Mouse (Mus musculus): ENCODE data around the gene Gm38394. TPM values are rescaled to one million over a fixed set of nuclear protein-coding genes. Genes with fewer than 3 reads are reported as not detected.
A peak's percentile ranks its signal among the peaks of the same experiment; 100 is the strongest.

Gene Gm38394
- polyA plus RNA-seq, 1 experiment from 2014 or later = 4.7 TPM

GRCm38 (mm10) chr1:133660466-133661202 lies 484 bp downstream of the Gm38394 start, which contains the start of gene Zbed6:
Gene Zbed6 (minus strand): TSS chr1:133660885.
- peak within 1 kb of the TSS; percentile 92 for H3K4me2 ChIP-seq (replicated peaks)
- 1% methylated on average over 41 of the region's 41 CpGs for WGBS
- no peaks in the 10 kb centered on the region for H3K27me3 ChIP-seq (replicated peaks)
- peaks cover 42% of the 10 kb centered on the region for H3K4me1 ChIP-seq
- H3K36me3 ChIP-seq = peaks cover 22% of the 10 kb centered on the region; the same call in 1 of the 2 replicates
- H3K9me3 ChIP-seq = no peaks in the 10 kb centered on the region
- H3K27ac ChIP-seq = peak within 1 kb of the TSS; percentile 76
- peak within 1 kb of the TSS; percentile 91 for H3K9ac ChIP-seq
- peak within 1 kb of the TSS; percentile 87 for H3K4me3 ChIP-seq
- peak; percentile 84 for ATAC-seq (ENCODE audit: low FRiP score, low read depth)

- WGBS = 87% methylated on average over 3 of the region's 3 CpGs
- no peak overlapping the region for H3K4me3 ChIP-seq
- no peaks in the 10 kb centered on the region for H3K27me3 ChIP-seq (replicated peaks)
- H3K9me3 ChIP-seq = no peaks in the 10 kb centered on the region
- H3K36me3 ChIP-seq = peaks cover 22% of the 10 kb centered on the region; the same call in 1 of the 2 replicates
- H3K4me1 ChIP-seq = peaks cover 42% of the 10 kb centered on the region
- no peak for ATAC-seq (ENCODE audit: low FRiP score, low read depth)
- no peak overlapping the region for H3K9ac ChIP-seq
- H3K27ac ChIP-seq = no peak overlapping the region
- H3K4me2 ChIP-seq (replicated peaks) = peak overlapping the region; percentile 92
These were observed 2.2 kb downstream of the Gm38394 start for GRCm38 (mm10) chr1:133658878-133659277.

- Histone ChIP-seq H3K9me3 (no peaks in the 10 kb centered on the region), H3K27me3 (replicated peaks) (no peaks in the 10 kb centered on the region), H3K4me2 (replicated peaks) (no peak overlapping the region; the same call in 1 of the 2 replicates), H3K4me1 (peaks cover 42% of the 10 kb centered on the region), H3K36me3 (peaks cover 22% of the 10 kb centered on the region; the same call in 1 of the 2 replicates), H3K4me3 (no peak overlapping the region), H3K27ac (no peak overlapping the region), H3K9ac (0 out of 2 replicates have a peak overlapping the region, but pooled peaks have one; percentile 29)
- no peak for ATAC-seq (ENCODE audit: low FRiP score, low read depth)
- 44% methylated on average over 5 of the region's 5 CpGs for WGBS
These were observed 4.3 kb downstream of the Gm38394 start for GRCm38 (mm10) chr1:133656811-133657210.

- Histone ChIP-seq H3K36me3 (peaks cover 19% of the 10 kb centered on the region; the same call in 1 of the 2 replicates), H3K9me3 (no peaks in the 10 kb centered on the region), H3K27me3 (replicated peaks) (no peaks in the 10 kb centered on the region), H3K27ac (no peak overlapping the region), H3K4me3 (no peak overlapping the region), H3K4me1 (peaks cover 19% of the 10 kb centered on the region), H3K9ac (no peak overlapping the region), H3K4me2 (replicated peaks) (no peak overlapping the region)
- ATAC-seq (ENCODE audit: low FRiP score, low read depth) = no peak
- WGBS = 94% methylated on average over 1 of the region's 1 CpGs
These were observed 8.1 kb downstream of the Gm38394 start for GRCm38 (mm10) chr1:133653033-133653432.

GRCm38 (mm10) chr1:133650288-133651055 lies 10.6 kb downstream of the Gm38394 start:
- no peak overlapping the region for H3K27ac ChIP-seq
- no peak for ATAC-seq (ENCODE audit: low FRiP score, low read depth)
- no peak overlapping the region for H3K4me3 ChIP-seq
- H3K27me3 ChIP-seq (replicated peaks) = no peaks in the 10 kb centered on the region
- no peaks in the 10 kb centered on the region for H3K4me1 ChIP-seq
- H3K9ac ChIP-seq = no peak overlapping the region
- H3K9me3 ChIP-seq = no peaks in the 10 kb centered on the region
- WGBS = 98% methylated on average over 7 of the region's 7 CpGs
- no peak overlapping the region for H3K4me2 ChIP-seq (replicated peaks)
- peaks cover 27% of the 10 kb centered on the region for H3K36me3 ChIP-seq

GRCm38 (mm10) chr1:133645652-133646051 lies 15.5 kb downstream of the Gm38394 start:
- no peaks in the 10 kb centered on the region for H3K27me3 ChIP-seq (replicated peaks)
- H3K4me1 ChIP-seq = no peaks in the 10 kb centered on the region
- H3K4me2 ChIP-seq (replicated peaks) = no peak overlapping the region
- no peaks in the 10 kb centered on the region for H3K9me3 ChIP-seq
- H3K27ac ChIP-seq = no peak overlapping the region
- peaks cover 63% of the 10 kb centered on the region for H3K36me3 ChIP-seq
- ATAC-seq (ENCODE audit: low FRiP score, low read depth) = no peak
- no peak overlapping the region for H3K9ac ChIP-seq
- H3K4me3 ChIP-seq = no peak overlapping the region
- 94% methylated on average over 5 of the region's 5 CpGs for WGBS

GRCm38 (mm10) chr1:133641163-133641562 lies 20.0 kb downstream of the Gm38394 start:
- Histone ChIP-seq H3K4me1 (no peaks in the 10 kb centered on the region), H3K36me3 (peaks cover 89% of the 10 kb centered on the region), H3K9me3 (no peaks in the 10 kb centered on the region), H3K4me3 (no peak overlapping the region), H3K27ac (no peak overlapping the region), H3K4me2 (replicated peaks) (no peak overlapping the region), H3K9ac (no peak overlapping the region), H3K27me3 (replicated peaks) (no peaks in the 10 kb centered on the region)
- 94% methylated on average over 2 of the region's 2 CpGs for WGBS
- ATAC-seq (ENCODE audit: low FRiP score, low read depth) = no peak

- H3K9ac ChIP-seq = no peak overlapping the region
- no peak overlapping the region for H3K27ac ChIP-seq
- no peaks in the 10 kb centered on the region for H3K4me1 ChIP-seq
- H3K4me2 ChIP-seq (replicated peaks) = no peak overlapping the region
- H3K9me3 ChIP-seq = no peaks in the 10 kb centered on the region
- WGBS = 94% methylated on average over 6 of the region's 6 CpGs
- no peak for ATAC-seq (ENCODE audit: low FRiP score, low read depth)
- H3K27me3 ChIP-seq (replicated peaks) = no peaks in the 10 kb centered on the region
- no peak overlapping the region for H3K4me3 ChIP-seq
- H3K36me3 ChIP-seq = peaks cover 90% of the 10 kb centered on the region
These were observed 22.6 kb downstream of the Gm38394 start for GRCm38 (mm10) chr1:133638517-133638916.

- Histone ChIP-seq H3K4me2 (replicated peaks) (no peak overlapping the region), H3K9ac (no peak overlapping the region), H3K4me3 (no peak overlapping the region), H3K27ac (no peak overlapping the region), H3K36me3 (peaks cover 76% of the 10 kb centered on the region), H3K9me3 (no peaks in the 10 kb centered on the region), H3K27me3 (replicated peaks) (no peaks in the 10 kb centered on the region), H3K4me1 (no peaks in the 10 kb centered on the region)
- ATAC-seq (ENCODE audit: low FRiP score, low read depth) = no peak
- WGBS = 87% methylated on average over 2 of the region's 2 CpGs
These were observed 28.9 kb downstream of the Gm38394 start for GRCm38 (mm10) chr1:133632168-133632567.

- H3K4me3 ChIP-seq = no peak overlapping the region
- peaks cover 69% of the 10 kb centered on the region for H3K36me3 ChIP-seq
- ATAC-seq (ENCODE audit: low FRiP score, low read depth) = no peak
- H3K27me3 ChIP-seq (replicated peaks) = no peaks in the 10 kb centered on the region
- no peak overlapping the region for H3K27ac ChIP-seq
- 84% methylated on average over 2 of the region's 2 CpGs for WGBS
- H3K9me3 ChIP-seq = no peaks in the 10 kb centered on the region
- H3K4me1 ChIP-seq = no peaks in the 10 kb centered on the region
- H3K9ac ChIP-seq = no peak overlapping the region
- no peak overlapping the region for H3K4me2 ChIP-seq (replicated peaks)
These were observed 36.1 kb downstream of the Gm38394 start for GRCm38 (mm10) chr1:133625052-133625451.

- Histone ChIP-seq H3K9me3 (no peaks in the 10 kb centered on the region), H3K4me3 (no peak overlapping the region), H3K27ac (no peak overlapping the region), H3K4me1 (no peaks in the 10 kb centered on the region), H3K9ac (no peak overlapping the region), H3K36me3 (peaks cover 36% of the 10 kb centered on the region), H3K27me3 (replicated peaks) (no peaks in the 10 kb centered on the region), H3K4me2 (replicated peaks) (no peak overlapping the region)
- 84% methylated on average over 8 of the region's 8 CpGs for WGBS
- ATAC-seq (ENCODE audit: low FRiP score, low read depth) = no peak
These were observed 42.8 kb downstream of the Gm38394 start for GRCm38 (mm10) chr1:133618311-133618710.

- Histone ChIP-seq H3K36me3 (peaks cover 32% of the 10 kb centered on the region), H3K27ac (no peak overlapping the region), H3K27me3 (replicated peaks) (no peaks in the 10 kb centered on the region), H3K4me2 (replicated peaks) (no peak overlapping the region), H3K4me3 (no peak overlapping the region), H3K9ac (no peak overlapping the region), H3K4me1 (no peaks in the 10 kb centered on the region), H3K9me3 (no peaks in the 10 kb centered on the region)
- WGBS = 82% methylated on average over 2 of the region's 2 CpGs
- no peak for ATAC-seq (ENCODE audit: low FRiP score, low read depth)
These were observed 43.2 kb downstream of the Gm38394 start for GRCm38 (mm10) chr1:133617908-133618307.
